Mouse (Mus musculus): ENCODE data around the gene Gys2.

- TF ChIP-seq POLR2A (IDR thresholded peaks at IDR 0.05; ENCODE audit: low read depth, low read length) (no peak), CTCF (IDR thresholded peaks at IDR 0.05; ENCODE audit: extremely low read depth, insufficient read length, insufficient replicate concordance, low read depth, low read length) (no peak)
Measured at GRCm38 (mm10) chr6:142471141-142471540, 1.8 kb downstream of the Gys2 start.
